Mouse (Mus musculus) cerebellum, postnatal 36 days (tissue): ENCODE data around the gene Pkhd1.

ENCODE experiments used
- DNase-seq, 2 experiments: peaks; one replicate each; pipeline ENCODE4 v3.0.0; 2021 to 2022; ENCODE audit warnings: mixed read lengths in 2 of 2

Pkhd1 gene

GRCm38 (mm10) chr1:20617849-20618530 is at the start of gene Pkhd1:
Gene Pkhd1 (minus strand): TSS chr1:20618064.
- DNase-seq, result no peak

- DNase-seq, result no peak
Measured at GRCm38 (mm10) chr1:20667567-20667966, 49.7 kb upstream of the Pkhd1 start.

GRCm38 (mm10) chr1:20666233-20666632 is 48.4 kb upstream of the Pkhd1 start:
- DNase-seq, result no peak

- no peak for DNase-seq
Measured at GRCm38 (mm10) chr1:20655085-20655484, 37.2 kb upstream of the Pkhd1 start.

- no peak for DNase-seq
Measured at GRCm38 (mm10) chr1:20653513-20654506, 35.9 kb upstream of the Pkhd1 start.

- DNase-seq, result no peak
Measured at GRCm38 (mm10) chr1:20634856-20635255, 17.0 kb upstream of the Pkhd1 start.

GRCm38 (mm10) chr1:20633276-20633869 is 15.5 kb upstream of the Pkhd1 start:
- DNase-seq, result no peak

GRCm38 (mm10) chr1:20624564-20624963 is 6.7 kb upstream of the Pkhd1 start:
- no peak for DNase-seq

- no peak for DNase-seq
Measured at GRCm38 (mm10) chr1:20623375-20623774, 5.5 kb upstream of the Pkhd1 start.

- DNase-seq, result no peak
Measured at GRCm38 (mm10) chr1:20620611-20621010, 2.7 kb upstream of the Pkhd1 start.

GRCm38 (mm10) chr1:20619363-20619762 is 1.5 kb upstream of the Pkhd1 start:
- no peak for DNase-seq

- DNase-seq, result peak; percentile 29 to 44
Measured at GRCm38 (mm10) chr1:20612643-20613042, 5.2 kb downstream of the Pkhd1 start.

GRCm38 (mm10) chr1:20605489-20605888 is 12.4 kb downstream of the Pkhd1 start:
- no peak for DNase-seq

GRCm38 (mm10) chr1:20590488-20590887 is 27.4 kb downstream of the Pkhd1 start:
- no peak for DNase-seq

- DNase-seq, result no peak
Measured at GRCm38 (mm10) chr1:20571469-20571868, 46.4 kb downstream of the Pkhd1 start.

- no peak for DNase-seq
Measured at GRCm38 (mm10) chr1:20569430-20569829, 48.4 kb downstream of the Pkhd1 start.

- DNase-seq, result no peak
Measured at GRCm38 (mm10) chr1:20558443-20558842, 59.4 kb downstream of the Pkhd1 start.

- peak; percentile 10 to 38 for DNase-seq
Measured at GRCm38 (mm10) chr1:20554398-20554797, 63.5 kb downstream of the Pkhd1 start.

GRCm38 (mm10) chr1:20551334-20551733 is 66.5 kb downstream of the Pkhd1 start:
- no peak for DNase-seq

GRCm38 (mm10) chr1:20544526-20544925 is 73.3 kb downstream of the Pkhd1 start:
- no peak for DNase-seq

GRCm38 (mm10) chr1:20513364-20514084 is 104.3 kb downstream of the Pkhd1 start:
- peak; percentile 37 to 66 for DNase-seq

GRCm38 (mm10) chr1:20498965-20499364 is 118.9 kb downstream of the Pkhd1 start:
- DNase-seq, result no peak

GRCm38 (mm10) chr1:20486087-20486486 is 131.8 kb downstream of the Pkhd1 start:
- DNase-seq, result no peak
